Mouse (Mus musculus): Measurements from ENCODE around the gene Stk38.

GRCm38 (mm10) chr17:28982591-28982990, 25.2 kb downstream of the Stk38 start:
- TF ChIP-seq GATA1 (IDR thresholded peaks at IDR 0.05; ENCODE audit: borderline replicate concordance, low read length) (no peak), FLI1 (IDR thresholded peaks at IDR 0.05; ENCODE audit: low read length) (no peak)

All from megakaryocyte, embryonic 14.5 days (primary cell).